Mouse (Mus musculus): ENCODE results near the gene Dr1.

The Dr1 gene

DNA sequence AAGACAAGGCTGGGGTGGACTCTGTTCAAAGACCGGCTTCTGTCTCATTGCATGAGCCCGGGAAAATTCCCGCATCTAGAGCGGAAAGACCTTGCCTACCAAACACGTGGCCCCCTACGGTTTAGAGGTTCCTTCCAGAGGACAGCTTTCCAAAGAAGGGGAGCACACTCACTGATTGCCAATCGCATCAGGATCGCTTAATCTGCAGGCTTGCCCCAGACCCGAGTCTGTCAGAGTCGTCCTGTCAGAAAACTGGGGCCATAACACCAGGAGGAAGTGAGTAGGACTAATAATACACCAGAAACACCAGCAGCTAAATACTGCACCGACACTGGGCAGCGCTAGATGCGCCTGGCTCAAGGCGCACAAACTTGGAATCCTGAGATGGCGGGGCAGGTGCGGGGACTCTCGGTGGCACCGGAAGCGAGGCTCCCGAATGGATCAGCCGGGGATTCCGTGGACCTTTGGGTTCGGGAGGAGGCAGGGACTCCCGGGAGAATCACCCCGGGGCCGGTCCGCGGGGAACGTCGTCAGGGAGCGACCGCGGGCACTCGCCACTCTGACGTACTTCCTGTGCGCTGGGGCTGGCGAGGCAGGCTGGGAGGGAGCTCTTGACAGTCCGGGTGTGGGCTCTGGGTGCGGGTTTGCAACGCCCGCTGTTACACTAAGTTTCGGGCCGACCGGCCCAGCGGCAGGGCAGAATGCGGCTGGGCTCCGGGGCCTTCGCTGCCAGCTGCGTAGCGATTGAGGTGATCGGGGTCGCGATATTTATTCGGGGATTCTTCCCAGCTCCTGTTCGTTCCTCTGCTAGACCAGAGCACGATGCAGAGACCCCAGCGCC is 43.7 kb downstream of the Dr1 start, which contains the start of gene Pigg:
Pigg (plus strand) TSS at position 386 of the 841 bp plus-strand sequence.
- H3K27me3 ChIP-seq (ENCODE audit: control insufficient read depth, insufficient read depth, low read length, poor library complexity, severe bottlenecking), result no peaks in the 10 kb centered on the region
- peak; percentile 82 for DNase-seq (ENCODE audit: low read depth, low spot score)

DNA sequence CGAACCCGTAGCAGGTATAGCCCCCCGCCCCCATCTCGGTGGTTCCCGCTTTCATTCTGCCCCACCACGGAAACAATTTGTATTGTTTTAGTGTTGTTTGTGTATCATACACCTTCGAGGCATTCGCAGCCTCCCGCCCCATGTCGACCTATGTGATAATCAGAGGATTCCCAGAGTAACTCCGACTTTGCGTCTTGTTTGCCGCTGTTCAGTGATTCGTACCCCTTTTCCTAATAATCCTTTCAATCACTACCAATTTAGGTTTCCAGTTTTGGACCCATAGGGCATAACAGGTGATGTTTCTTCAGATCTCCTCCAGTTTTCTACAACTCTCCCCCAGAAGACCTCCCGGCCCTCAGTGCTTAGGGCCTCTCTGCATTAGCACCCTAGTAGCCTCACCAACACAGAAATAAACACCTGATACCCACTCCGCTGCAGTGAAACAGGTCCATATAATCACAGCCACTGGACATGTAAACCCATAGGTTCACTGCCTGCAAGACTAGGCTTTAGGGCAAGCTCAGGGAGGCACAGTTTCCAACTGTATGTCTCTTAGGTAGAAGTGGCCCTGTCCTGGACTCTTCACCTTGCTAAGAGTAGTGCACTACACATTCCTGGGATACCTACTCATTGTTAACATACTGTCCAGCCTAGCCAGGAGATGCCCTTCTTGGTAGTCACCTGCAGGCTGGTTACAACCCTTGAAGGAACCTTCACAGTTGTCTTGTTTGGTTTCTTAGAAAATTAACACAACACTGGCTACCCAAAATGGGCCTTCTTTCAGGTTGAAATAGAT is 44.6 kb downstream of the Dr1 start:
- no peaks in the 10 kb centered on the region for H3K36me3 ChIP-seq (ENCODE audit: control insufficient read depth, insufficient read depth, low read length, poor library complexity, severe bottlenecking)
- DNase-seq (ENCODE audit: low read depth, low spot score), result no peak
- H3K27me3 ChIP-seq (ENCODE audit: control insufficient read depth, insufficient read depth, low read length, poor library complexity, severe bottlenecking), result no peaks in the 10 kb centered on the region

More for the DNA sequence above, 43.7 kb downstream of the Dr1 start, which contains the start of gene Pigg:
- H3K36me3 ChIP-seq (ENCODE audit: control insufficient read depth, insufficient read depth, low read length, poor library complexity, severe bottlenecking), result no peaks in the 10 kb centered on the region
